Mouse (Mus musculus): ENCODE measurements around the gene Fadd.

Gene Fadd

GRCm38 (mm10) chr7:144582284-144582980 is at the start of gene Fadd:
Gene Fadd (minus strand): TSS chr7:144582463.
- DNase-seq = peak; percentile 96

DNA sequence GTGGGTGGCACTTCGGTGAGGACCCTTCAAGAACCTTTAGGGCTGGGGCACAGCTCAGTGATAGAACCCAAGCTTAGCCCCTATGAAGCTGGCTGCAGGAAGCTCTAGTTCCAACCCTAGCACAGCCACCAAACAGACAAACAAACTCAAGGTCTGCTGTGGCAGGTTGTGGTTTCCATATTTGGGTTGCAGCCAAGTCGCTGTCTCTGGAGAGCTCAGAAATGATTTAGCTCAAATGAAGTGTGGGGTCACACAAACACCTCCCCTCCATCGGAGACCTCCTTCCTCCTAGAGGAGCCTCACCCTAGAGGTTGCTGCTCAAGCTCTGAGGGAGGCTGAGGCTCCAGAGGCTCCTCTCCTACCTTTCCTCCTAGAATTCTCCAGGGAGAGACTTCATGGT is 48.4 kb upstream of the Fadd start:
- no peak for DNase-seq

- DNase-seq = no peak
Observed at GRCm38 (mm10) chr7:144628334-144628915, 46.2 kb upstream of the Fadd start.

DNA sequence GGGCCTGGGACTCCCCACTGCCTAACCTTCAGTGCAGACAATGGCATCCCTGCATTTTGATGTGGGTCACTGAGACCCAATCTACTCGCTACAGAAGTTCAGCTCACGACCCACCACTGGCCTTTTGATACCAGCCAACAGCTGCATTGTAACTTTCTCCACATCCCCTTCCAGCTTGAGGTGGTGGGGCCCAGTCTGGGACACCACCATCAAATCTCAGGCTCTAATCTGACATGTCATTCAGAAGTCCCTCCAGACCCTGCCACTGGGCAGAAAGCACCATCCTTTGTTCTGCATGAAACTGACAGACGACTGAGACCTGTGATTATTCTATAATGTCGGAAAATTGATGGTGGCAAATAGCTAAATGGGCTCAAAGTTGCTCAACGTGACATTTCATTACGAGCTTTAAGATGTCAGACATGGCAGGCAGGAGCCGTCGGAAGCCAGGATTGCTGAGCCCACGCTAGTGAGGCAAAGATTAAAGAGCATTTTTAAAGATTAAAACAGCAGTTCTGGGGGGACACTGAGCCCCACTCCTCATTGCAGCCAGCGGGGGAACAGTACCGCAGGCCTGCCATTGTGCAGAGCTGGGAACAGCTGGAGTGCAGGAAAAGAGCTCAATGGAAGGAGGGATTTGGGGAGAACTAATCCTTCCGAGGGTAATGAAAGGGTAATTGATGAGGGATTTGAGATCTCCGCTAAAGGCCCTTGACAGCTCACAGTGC is 45.5 kb upstream of the Fadd start:
- DNase-seq = no peak

GRCm38 (mm10) chr7:144626042-144626441 is 43.8 kb upstream of the Fadd start:
- no peak for DNase-seq

DNA sequence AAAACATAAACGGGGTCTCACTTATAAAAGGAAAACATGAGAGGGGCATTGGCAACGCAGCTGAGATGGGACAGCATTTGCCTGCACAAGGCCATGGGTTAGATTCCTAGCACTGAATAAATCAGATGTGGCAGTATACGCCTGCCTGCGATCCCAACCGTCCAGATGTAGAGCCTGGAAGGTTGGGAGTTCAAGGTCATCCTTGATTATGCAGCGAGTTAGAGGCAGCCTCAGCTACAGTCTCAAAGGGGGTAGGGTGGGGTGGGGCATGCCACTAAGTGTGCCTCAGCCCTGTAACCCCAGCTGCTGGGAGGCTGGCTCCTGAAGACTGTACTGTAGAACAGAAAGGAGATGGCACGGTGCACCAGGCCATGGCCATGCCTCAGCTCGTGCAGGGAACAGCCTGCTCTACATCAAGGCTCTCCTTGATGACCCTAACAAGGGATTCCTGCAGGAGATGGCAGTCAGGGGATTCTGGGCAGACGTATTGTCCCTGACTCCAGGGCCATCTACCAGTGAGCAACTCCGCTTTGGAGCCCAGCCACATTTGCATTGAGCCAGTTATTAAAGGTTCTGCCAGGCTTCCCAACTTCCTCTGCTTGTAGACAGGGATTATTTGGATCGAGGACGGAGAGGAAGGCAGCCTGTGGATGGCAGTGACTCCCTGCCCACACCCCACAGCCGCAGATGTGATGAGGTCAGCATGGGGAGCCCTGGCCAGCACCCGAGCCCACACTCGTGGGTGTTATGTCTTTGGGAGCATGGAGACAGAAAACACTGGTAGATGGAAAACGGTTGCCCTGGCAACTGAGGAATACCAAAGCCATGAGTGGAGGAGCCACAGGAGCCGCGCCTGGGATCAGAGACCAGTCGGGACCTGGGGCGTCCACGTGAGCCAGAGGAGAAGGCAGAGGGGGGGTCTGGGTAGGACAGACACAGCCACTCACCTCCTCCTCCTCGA is 38.7 kb upstream of the Fadd start:
- no peak for DNase-seq

GRCm38 (mm10) chr7:144620315-144620714 is 38.1 kb upstream of the Fadd start:
- no peak for DNase-seq

- no peak for DNase-seq
Observed at GRCm38 (mm10) chr7:144615343-144615742, 33.1 kb upstream of the Fadd start.

DNA sequence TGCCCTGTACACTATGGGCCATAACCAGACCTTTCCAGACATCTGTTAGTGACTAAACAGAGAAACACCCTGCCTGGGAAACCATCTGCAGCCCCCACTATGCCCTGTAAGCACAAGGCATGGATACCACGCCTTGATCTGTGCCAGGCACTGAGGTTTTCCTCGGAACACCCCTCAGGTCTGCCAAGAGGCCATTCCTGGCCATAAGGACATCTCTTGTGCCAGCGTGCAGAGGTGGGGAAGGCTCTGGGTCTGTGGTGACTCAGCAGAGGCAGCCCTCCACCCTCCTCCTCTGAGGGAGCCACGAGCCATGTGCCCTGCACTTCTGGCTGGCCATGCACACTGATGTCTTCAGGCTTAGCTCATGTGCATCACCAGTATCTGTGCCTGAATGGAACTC is 30.6 kb upstream of the Fadd start:
- DNase-seq = no peak

GRCm38 (mm10) chr7:144612351-144612750 is 30.1 kb upstream of the Fadd start:
- DNase-seq = no peak

DNA sequence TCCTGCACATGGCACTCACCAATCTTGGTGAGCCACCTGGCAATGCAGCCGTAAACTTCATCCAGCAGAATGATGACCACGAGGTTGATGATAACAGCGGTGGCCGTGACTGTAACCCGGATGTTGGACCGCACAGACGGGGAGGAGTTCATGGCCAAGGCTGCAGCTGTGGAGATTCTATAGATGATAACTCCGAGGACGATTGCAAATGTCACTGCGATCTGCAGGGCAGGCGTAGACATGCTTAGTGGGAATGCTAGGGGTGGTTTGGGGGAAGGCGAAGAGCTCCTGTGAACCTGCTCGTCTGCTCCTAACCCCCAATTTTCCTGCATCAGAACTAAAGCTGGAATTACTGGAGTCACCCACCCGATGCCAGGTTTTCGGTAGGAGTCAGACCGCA is 29.3 kb upstream of the Fadd start:
- no peak for DNase-seq

DNA sequence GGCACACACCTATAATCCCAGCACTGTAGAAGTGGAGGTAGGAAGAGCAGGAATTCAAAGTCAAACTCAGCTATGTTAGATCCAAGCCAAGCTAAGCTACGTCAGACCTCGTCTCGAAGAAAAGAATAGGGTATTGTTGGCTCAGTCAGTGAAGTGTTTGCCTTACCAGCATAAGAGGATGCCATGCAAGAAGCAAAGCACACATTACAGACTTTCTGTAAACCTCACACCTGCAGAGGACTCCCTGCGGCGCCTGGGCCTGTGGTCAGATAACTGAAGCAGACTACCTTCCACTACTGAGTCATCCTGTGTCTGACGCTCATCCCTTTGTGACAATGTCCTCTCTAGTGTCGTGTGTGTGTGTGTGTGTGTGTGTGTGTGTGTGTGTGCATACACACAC is 27.3 kb upstream of the Fadd start:
- DNase-seq = no peak

GRCm38 (mm10) chr7:144607862-144608261 is 25.6 kb upstream of the Fadd start:
- no peak for DNase-seq

DNA sequence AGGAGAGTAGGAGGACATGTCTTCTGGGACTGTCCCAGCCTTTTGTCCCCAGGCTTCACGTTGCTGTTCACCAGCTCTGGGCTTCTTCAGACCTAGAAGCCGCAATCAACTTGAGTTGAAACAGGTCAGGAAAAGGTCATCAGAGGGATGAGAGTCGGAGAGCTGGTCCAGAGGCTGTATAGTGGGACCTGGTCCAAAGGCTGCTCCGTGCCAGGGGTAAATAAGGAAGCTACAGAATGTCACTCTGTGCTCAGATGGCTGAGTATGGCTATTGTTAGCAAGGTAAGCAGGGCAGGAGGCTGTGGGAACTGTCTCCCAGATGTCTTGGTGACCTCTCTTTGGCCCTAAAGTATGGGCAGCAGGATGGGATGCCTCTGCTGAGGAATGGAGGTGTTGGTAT is 22.5 kb upstream of the Fadd start:
- DNase-seq = no peak

GRCm38 (mm10) chr7:144604291-144604690 is 22.0 kb upstream of the Fadd start:
- DNase-seq = no peak

DNA sequence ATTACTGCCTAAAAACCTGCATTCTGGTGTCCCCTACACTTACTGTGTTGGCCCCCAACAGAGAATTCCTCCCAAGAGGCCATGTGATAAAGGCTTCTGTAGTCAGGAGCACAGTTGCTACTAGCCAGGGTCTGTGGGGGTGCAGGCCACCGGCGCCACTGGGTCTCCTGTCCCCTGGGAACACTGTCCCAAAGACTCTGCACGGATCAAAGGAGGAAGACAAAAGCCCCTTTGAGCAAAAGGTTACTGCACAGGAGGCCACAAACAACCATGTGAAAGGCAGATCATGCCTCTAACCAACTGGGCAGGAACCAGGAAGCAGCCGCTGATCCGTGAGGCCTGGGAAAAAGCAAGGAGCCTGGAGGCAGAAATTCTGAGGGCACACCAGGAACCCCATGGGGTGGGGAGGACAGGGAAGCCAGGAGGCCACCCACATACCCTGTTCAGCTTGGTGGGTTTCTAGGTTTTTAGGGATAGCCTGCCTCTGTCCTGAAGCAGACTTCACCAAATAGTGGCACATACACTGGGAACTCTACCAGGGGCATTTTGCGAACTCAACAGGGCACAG is 18.2 kb upstream of the Fadd start:
- DNase-seq = no peak

GRCm38 (mm10) chr7:144589508-144589907 is 7.2 kb upstream of the Fadd start:
- no peak for DNase-seq

DNA sequence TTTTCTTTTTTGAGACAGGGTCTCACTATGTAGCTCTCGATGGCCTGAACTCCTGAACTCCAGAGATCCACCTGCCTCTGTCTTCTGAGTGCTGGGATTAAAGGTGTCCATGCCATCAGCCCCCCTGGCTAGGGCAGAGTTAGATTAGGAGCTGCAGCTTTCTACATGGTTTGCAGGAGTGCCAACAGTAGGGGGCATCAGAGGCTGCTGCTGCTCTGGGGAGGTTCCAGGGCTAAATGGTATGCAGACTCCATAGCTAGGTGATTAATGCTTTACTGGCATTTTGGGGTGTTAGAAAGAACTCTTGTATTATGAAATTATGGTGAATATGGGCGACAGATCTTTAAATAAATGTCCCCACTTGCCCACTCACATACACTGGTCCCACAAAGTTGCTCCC is 5.0 kb upstream of the Fadd start:
- DNase-seq = peak in 1 of 2 experiments; percentile 58

DNA sequence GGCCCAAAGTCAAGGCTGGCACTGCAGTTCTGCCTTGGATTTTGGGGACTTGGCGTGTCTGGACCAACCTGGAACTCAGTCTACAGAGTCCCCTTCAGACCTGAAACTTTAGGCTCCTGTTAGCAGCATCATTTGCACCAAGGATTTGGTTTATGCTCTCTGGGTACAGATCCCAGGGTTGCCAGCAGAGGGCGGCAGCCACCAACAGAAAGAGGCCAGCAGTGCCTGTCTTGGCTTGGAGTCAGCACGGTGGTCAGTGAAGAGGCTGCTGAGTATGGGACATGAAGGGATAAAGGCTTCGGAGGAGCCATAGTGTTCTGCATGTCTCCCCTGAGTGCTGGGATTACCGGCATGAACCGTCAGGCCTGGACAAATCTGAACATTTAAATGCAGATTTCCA is 3.4 kb upstream of the Fadd start:
- DNase-seq = peak; percentile 73 to 81

DNA sequence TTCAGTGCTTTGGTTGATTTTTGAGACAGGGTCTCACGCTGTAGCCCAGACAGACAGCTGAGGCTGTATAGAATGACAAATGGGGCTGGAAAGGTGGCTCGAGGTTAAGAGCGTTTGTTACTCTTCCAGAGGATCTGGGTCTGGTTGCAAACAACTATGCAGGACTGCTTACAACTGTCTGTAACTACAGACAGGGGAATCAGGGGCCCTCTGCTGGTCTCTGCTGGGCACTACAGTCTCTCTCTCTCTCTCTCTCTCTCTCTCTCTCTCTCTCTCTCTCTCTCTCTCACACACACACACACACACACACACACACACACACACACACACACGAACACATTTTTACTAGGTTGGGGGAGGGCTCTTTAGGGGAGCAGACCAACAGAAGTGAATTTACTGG is 1.4 kb upstream of the Fadd start:
- peak; percentile 66 to 71 for DNase-seq

GRCm38 (mm10) chr7:144581559-144582283 is 542 bp downstream of the Fadd start:
- DNase-seq = peak; percentile 89 to 95

DNA sequence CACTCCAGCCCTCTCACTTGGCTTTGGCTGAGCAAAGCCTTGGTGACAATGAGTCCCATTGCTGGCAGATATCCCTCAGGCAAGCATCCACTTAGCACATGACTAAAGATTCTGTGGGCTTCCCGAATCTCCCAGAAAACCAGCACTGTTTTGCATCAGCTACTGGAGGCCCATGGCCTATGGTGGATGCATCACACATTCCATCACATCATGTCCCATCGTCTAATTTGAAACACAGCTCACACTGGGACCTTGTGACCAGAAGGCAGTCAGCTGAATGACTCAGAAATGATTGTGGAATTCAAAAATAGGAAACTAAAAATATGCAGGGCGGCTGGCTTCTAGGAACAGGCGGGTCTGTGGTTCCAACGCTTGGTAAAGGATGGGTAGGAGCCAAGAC is 4.4 kb downstream of the Fadd start:
- no peak for DNase-seq
